Mouse (Mus musculus) liver (tissue): ENCODE results near the gene Tmem98.
A peak's percentile ranks its signal among the peaks of the same experiment; 100 is the strongest.

Source experiments
- DNase-seq: peaks from one replicate; pipeline ENCODE4 v3.0.0-alpha.2; 2020; ENCODE audit warnings: mixed read lengths

The Tmem98 gene

DNA sequence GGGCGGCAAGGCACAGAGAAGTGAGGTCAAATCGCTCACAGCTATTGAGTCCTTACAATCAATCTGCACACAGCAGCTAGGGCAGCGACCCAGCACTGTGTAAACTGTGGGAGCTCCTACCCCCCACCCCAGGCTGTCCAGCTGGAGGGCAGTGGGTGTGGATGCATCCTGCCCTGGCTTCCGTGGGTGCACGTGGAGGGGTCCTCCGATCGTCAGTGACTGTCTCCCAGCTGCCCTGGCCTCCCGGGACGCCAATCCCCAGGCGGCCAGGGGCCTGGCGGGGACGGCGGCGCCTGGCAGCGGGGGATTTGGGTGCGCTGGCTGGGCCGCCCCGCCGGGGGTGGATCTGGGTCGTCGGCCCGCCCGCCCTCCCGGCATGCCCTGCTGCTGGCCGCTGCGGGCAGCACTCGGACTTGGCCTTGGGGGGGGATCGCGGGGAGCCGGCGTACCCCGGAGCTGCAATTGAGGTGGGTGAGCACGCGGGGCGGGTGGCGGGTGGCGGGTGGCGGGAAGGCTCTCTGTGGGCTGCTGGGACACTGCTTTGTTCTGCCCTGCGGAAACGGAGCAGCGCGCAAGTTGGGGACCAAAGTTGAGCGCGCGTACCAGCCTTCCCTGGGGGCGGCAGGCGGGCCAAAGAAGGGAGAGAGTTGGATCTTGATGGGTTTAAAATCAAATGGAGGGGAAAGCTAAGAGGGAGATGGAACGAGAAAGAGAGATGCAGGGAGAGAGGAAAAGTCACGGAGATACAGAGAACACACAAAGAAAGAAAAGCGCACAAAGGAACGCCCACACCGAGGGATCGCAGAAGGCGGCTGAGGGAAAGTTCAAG, at the start of gene Tmem98:
TSS of gene Tmem98 (plus strand) at position 183 of the 829 bp plus-strand sequence.
- peak; percentile 54 for DNase-seq

DNA sequence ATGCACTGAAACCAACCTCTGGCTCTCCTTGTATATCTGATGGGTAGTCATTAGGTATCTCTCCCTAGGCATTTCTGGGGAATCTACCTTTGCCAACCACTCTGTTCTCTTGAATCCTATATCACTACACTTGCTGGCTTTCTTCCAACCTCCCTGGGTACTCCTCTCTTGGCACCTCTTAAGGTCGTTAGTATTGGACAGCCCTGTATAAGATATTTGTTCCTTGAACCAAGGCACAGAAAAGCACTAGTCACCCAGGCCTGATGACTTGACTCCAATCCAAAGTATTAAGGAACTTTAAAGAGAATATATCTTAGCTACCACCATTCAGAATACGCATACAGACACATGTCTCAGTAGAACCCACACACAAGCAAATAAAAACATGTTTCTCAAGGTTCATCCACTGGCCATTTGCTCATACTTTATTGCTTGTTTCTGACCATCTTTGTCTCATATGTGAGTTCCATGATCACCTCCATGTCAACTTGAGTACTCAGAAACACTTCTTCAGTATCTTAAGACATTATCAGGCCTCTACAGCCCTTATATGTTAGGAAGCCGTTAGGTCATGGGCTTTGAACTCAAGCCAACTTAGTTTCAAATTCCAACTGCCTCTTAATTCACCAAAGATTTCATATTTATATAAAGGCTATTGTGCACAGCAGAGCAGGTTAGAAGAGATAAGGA, 48.5 kb upstream of the Tmem98 start:
- DNase-seq, result no peak

GRCm38 (mm10) chr11:80762066-80762465, 47.9 kb upstream of the Tmem98 start:
- no peak for DNase-seq

GRCm38 (mm10) chr11:80766068-80766467, 43.9 kb upstream of the Tmem98 start:
- DNase-seq, result no peak

DNA sequence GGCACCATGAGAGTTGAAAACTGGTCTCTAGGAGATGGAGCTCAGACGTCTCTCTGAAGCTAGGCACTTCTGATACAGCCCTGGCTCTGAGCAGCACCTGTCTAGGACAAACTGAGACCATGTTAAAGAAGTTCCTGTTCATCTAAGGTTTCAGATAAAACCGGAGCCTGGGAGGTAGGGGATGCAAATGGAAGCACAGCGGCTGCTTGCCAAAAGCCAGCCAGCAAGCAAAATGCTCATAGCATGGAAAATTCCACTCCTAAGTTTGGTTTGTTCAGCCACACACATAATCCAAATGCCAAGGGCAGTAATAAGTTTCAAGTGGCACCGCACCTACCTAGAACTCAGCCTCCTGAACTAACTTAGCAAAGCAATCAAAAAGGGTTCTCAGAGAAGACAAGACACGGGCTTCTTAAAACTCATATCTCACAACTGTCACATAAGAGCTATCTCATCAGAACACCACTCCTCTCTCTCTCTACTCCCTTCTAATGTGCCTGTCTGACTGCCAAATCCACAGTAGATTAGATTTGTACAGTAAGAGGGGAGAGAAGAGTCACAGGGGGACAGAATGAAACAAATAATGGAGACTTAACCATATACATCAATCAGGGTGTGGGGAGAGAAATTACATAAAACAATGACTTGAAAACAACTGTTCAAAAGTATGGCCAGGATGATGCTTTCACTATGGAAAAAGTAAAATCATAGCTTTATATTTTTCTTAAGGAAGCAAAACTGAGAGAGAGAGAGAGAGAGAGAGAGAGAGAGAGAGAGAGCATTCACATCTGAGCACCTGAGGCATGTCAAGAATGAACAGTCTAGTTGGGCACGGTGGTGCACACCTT, 43.3 kb upstream of the Tmem98 start:
- no peak for DNase-seq

GRCm38 (mm10) chr11:80767320-80767617, 42.7 kb upstream of the Tmem98 start:
- DNase-seq, result no peak

GRCm38 (mm10) chr11:80771186-80771585, 38.8 kb upstream of the Tmem98 start:
- DNase-seq, result no peak

DNA sequence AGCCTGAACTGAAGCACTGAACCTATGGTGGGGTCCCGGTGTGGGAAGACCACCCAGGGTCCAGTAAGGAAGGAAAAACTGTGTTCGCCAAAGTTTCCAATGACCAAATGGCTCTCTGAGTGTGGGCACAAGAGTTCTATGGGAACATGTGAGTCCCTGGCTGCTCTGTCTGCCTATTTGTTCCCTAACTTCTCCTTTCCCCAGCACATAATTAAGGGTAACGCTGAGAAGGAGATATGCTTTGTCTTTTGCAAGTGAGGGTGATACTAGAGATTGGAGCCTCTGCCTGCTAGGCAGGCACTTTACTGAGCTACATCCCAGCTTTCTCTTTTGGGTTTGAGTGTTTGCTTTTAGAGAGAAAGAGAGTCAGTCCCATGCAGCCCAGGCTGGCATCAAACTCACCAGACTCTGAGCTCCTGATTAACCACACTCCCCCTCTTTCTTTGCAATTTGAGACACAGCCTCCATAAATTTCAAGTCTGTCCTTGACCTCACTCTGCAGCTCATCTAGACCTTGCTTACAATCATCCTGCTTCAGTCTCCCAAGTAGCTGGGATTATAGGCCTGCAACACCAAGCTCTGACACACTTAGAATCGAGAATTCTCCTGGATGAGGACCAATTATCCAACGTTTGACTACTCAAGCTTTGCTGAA, 38.3 kb upstream of the Tmem98 start:
- no peak for DNase-seq

GRCm38 (mm10) chr11:80772595-80773210, 37.3 kb upstream of the Tmem98 start:
- DNase-seq, result no peak

DNA sequence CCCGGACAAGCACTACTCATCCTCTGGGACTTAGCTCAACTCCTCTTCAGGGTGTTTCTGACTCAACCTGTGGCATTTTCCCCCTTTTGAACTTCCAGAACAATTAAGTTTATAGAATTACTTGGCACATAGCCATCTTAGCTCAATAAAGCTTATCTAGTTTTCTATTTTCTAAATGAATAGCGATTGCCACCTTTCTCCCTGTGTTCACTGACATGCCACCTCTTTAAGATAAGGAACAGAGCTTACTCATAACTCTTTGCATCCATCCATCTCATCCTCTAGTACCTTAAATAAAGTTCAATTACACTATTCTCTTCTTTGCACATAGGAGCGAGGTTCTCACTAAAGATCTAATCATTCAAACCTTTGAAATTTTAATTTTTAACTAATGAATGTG, 34.4 kb upstream of the Tmem98 start:
- DNase-seq, result no peak

GRCm38 (mm10) chr11:80777708-80778107, 32.3 kb upstream of the Tmem98 start:
- DNase-seq, result no peak

DNA sequence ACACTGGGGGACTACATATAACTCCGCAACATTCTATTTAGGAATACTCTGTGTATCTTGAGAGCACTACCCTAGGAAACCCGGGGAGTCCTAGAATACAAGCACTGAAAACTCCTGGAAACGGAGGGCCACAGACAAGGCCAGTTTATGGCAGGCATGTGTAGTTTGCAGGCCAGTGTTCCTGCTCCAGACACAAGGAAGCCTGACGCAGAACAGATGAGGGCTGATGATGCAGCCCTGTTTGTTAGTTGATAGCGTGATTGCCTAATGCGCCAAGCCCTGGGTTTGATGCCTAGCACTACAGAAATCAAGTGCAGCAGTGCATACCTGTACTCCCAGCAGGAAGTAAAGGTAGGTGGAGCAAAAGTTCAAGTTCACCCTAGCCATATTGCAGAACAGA, 31.8 kb upstream of the Tmem98 start:
- no peak for DNase-seq

DNA sequence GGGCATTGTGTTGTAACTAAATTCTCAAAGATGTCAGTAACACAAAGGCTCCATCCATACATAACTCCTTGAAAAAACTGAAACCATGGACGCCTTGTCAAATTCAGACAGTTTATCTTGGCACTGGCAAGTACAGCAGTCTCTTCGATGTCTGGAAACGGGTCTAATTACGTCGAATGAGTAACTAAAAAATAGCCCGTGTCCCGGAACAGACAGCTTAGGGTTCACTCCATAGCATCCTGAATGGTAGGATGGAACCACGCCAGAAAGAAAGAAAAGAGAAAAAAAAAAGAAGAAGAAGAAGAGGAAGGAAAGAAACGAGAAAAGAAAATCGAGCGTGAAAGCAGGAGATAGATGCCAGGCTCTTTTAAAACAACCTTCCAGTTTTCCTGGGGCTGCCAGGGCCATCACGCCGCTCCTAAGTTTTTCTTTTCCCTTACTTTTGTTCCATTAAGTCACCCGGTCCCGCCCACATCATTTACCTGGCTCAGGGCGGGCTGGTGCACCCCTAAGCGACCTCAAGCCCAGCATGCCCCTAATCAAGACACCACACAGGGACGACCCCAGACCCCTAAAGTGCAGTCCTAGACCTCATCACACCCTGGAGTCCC, 31.0 kb upstream of the Tmem98 start:
- DNase-seq, result no peak

DNA sequence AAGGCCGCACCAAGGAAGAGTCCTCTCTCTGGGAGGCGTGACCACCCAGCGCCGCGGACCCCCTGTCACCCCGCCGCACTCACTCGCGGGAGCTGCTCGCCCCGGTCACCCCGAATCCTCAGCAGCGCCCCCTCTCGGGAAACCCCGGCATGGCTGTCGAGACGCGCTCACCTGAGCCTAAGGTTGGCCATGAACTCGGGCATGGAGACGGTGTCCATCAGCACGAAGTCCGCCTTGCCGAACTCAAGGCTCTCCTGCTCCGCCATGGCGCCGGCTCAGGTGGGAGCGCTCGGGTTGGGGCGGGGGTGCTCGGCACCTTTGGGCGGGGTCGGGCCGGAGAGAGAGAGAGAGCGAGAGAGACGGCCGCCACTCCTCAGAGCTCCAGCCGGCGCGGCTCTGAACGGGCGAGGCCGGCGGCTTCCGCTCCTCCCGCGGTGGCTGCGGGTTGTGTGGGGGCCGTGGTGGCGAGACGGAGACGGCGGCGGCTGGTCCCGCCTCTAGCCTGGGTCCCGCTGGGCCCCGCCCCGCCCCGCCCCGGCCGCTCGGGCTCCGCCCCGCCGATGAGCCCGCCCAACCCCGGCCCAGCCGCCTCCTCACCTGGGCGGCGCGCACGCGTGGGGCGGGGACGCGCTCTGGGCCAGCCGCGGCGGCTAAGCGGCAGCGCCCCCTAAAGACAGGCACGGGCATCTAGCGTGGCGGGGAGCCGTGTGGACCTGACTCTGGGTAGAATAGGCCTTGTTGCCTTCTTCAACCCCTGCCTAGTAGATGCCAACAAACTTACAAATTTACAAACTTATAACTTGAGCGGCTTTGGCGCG, 30.2 kb upstream of the Tmem98 start, which contains the start of gene Myo1d:
TSS of gene Myo1d (minus strand) at position 499 of the 818 bp plus-strand sequence.
- DNase-seq, result peak; percentile 95

DNA sequence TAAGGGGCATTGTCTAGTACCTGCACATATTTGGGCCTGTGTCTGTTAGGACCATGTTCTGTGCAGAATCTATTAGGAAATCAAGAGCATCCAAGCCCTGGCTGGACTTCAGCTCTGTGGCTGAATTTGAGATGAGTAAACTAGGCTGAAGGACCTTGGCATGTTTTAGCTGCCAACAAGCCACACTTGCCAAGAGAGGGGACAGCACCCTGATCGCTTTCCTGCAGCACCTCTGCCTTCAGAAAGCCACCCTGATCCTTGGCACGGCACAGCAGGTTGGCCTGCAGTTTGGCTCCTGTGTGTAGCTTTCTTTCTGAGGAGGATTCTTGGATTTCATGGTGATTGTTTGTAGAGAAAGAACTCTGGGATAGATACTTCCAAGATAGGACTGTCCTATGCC, 28.4 kb upstream of the Tmem98 start:
- DNase-seq, result no peak

DNA sequence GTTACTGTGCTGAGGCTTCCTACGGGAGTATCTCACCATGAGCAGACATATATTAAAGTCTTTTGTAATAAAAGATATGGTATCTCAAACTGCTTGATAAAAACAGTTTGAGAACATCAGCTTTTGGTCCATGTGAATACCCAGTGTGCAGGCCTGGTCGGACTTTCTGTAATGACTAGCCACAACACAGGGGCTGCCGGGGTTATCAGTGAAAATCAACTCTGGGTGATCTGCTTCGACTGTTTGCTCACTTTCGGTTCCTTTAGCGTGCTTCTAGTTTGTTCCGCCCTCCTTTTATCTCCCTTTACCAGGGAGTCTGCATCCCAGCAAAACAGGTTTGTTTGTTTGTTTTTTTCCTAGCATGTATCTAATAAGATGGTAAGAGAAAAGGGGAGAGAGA, 26.5 kb upstream of the Tmem98 start:
- DNase-seq, result peak; percentile 71

DNA sequence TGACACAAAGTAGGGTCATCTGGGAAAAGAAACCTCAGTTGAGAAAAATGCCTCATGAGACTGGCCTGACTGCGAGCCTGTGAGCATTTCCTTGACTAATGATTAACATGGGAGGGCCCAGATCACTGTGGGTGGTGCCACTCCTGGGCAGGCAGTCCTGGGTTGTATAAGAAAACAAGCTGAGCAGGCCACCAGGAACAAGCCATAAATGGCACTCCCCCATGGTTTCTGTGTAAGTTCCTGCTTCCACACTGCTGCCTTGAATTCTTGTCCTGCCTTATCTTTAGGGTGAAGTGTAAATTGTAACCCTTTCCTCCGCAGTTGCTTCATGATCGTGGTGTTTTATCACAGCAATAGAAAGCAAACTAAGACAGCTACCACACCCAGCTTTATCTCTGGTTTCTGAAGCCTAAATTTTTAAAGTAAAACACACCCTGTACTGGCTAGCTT, 25.7 kb upstream of the Tmem98 start:
- peak; percentile 85 for DNase-seq

DNA sequence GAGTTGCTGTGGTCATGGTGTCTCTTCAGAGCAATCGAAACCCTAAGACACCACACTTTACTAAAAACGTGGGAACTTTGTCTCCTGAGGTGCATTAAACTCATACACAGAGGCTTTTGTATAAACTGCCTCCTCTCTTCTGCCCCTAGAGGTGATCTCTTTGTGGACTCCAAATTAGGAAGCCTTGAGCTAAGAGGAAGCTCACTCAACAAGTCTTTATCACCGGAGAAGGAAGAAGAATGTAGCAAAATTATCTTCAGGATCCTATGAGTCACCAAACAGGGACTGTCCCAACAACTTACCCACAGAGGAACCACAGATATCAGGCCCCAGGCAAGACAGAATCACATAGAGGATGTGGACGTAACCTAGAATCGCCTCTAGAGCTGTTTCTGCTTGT, 24.3 kb upstream of the Tmem98 start:
- DNase-seq, result no peak

GRCm38 (mm10) chr11:80789647-80790240, 20.2 kb upstream of the Tmem98 start:
- DNase-seq, result no peak

DNA sequence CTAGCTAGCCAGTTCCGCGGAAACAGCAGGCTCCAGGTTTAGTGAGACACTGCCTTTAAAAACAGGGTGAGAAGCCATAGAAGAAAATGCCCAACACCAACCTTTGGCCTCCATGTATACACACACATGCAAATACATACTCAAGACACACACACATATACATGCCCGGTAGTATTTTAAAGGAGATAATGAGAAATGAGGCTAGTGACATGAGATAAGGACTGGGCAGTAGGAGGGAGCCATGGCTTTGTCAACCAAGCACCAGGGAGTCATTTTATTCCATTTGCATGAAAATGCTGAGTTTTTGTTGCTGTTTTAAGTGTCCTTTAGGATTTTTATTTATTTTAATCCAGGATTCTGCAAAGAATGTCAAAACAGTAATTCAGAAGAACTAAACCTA, 19.6 kb upstream of the Tmem98 start:
- DNase-seq, result no peak
